Mouse (Mus musculus) right cerebral cortex, postnatal 25 days (tissue): ENCODE data around the gene Slc48a1.

Source experiments
- DNase-seq: peaks from one replicate; pipeline ENCODE4 v3.0.0; 2022

The Slc48a1 gene

DNA sequence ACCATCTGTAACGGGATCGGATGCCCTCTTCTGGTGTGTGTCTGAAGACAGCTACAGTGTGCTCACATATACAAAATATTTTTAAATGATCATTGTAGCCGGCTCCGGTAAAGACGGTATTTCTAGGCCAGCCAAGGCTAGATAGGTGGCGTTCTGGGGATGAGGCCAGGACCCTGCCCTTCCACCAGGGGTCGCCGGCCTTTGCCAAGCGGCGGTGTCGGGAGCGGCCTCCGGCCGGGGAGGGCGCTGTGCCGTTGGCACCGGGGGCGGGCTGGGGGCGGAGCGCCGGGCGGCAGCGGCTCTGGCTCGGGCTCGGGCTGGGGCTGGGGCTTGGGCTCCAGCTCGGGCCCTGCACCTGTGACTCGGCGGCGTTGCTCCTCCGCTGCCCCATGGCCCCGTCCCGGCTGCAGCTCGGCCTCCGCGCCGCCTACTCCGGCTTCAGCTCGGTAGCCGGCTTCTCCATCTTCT is 5.8 kb downstream of the Slc48a1 start:
- DNase-seq, result peak; percentile 85

DNA sequence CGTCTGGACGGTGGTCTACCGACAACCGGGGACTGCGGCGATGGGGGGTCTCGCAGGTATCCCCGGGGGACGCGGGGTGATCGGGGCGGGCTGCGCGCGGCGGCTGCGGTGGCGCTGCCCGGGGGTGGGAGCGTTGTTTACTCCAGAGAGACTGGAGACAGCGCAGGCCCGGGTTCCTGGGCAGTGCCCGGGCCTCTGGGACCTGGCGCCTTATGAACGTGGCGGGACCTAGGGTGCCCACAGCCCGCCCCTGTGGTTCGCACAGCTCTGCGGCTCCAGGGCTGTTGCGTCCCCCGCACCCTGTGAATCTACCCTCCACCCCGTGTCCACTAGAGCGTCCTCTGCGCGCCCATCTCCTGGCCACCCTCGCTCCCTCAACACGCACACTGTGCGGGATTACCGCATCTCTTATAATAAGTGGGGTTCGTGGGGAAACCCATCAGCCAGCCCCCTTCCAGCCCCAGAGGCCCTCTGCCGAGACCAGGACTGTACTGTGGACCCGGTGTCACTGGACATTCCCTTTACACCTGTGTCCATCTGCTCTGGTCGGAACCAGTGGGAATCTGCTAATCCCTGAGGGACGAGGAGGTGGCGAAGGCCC is 6.3 kb downstream of the Slc48a1 start:
- DNase-seq, result peak; percentile 48

DNA sequence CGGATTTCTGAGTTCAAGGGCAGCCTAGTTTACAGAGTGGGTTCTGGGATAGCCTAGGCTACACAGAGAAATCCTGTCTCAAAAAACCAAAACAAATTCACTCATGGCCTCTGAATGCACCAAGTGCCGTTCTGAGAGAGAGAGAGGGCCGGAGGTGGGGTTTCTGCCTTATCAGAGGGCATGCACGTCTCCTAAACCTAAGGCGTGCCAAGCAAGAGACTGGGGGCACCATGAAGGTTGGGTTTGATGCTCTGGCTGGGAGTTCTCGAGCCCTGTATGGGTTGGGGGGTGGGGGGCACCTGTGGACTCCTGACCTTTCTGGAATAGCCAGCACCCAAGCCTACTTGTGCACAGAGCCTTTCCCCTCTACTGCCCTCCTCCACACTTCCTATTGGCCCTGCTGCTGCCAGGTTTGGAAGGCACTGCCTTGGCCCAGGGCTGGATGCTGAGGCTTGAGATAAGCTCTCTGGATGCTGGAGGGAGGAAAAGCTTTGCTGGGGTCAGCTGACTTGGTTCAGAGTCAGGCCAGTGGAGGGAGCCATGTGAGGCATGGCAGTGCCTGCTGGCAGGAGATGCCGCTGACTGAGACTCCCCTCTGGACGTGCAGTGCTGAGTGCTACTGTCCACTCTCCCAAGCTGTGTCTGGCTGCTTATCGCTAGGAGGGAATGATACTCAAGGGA is 7.6 kb downstream of the Slc48a1 start:
- DNase-seq, result no peak

DNA sequence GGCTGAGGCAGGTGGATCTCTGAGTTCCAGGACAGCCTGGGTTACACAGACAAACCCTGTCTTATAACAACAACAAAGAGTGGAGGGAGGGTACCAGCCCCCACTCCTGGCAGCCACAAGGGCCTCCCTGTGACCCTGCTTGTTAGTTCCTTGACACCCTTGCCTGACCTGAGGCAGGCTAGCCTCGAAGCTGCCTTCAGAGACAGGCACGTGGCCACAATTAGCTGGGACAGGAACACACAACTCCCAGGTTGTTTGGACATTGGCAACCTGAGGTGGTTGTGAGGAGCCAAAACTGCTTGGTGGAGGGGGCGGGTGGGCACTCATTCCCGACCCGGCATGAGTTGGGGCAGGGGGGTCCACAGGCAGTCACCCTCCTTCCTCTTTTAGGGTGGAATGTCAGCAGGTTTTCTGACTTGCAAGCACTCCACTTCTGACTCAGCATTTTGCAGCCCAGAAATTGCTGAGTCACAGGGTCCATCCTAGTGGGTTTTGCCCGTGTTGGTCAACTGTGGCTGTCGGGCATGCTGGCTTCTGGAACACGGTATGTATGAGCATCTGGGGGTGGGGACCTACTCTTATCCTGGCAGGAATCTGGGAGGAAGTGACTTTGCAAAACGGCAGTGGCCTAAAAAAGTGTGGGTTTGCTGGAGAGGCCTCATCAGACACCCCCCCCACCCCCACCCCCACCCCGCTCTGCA is 8.2 kb downstream of the Slc48a1 start:
- DNase-seq, result no peak

DNA sequence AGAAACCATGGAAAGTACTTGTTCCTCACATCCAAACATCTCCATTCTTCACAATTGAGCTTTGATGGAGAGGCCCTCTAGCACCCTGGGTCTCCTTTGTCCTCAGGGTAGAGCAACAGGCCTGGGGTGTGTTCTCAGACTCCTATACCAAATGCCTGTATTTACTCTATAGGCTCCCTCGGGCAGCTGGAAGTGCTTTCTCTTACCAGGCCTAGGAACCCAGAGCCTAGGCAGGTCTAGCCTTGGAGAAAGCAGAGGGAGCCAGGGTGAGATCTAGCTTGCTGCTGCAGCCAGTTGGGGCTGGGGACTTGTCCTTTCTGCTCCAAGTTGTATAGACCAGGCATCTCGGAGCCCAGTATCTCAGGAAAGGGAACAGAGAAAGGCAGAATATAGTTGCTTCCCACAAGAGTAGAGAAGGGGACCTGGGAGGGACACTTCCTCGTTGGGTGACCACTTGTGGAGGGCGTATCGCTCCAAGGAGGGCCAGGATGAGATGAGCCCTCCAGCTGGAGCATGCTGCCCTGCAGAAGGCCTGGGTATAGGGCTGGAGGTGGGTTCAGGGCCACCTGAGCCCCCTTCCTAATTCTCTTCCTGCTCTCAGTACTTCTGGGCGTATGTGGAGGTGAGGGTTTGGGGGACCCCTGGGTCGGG is 9.0 kb downstream of the Slc48a1 start:
- no peak for DNase-seq

DNA sequence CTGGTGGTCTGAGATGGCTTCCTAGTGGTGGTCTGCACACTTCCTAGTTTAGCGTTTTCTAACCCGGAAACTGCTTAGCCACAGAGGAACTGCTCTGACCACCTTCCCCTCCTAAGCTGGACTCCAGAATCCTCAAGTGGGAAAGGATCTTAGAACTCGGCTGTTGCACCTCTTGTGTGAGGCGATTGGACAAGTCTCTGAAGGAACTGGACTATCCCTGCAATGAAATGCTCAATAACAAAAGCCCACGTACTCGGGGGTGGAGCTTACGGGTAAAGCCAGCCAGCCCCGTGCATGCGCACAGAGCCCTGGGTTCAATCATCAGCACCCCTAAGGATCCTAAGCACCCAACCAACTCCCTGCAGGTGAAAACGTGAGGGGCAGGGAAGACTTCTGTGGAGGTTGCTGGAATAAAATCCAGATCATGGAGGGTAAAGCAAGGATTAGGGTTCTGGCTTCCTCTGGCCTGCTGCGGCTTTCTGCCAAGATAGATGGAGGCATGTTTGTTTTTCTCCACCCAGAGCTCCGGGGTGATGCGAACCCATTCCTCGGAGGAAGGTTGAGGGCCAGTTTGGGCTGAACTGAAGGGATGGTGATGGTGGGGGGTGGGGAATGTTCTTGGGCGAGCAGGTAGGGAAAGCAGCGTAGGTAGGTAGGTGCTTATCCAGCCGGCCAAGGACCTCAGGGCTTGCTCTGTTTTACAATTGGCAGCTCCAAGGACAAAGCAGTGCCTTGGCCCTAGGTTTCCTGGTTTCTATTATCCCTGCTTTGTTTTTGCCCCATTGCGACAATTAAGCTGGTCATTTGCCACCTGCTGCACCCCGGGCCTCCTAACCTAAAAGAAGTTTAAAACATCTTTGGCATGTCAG is 9.7 kb downstream of the Slc48a1 start:
- no peak for DNase-seq

DNA sequence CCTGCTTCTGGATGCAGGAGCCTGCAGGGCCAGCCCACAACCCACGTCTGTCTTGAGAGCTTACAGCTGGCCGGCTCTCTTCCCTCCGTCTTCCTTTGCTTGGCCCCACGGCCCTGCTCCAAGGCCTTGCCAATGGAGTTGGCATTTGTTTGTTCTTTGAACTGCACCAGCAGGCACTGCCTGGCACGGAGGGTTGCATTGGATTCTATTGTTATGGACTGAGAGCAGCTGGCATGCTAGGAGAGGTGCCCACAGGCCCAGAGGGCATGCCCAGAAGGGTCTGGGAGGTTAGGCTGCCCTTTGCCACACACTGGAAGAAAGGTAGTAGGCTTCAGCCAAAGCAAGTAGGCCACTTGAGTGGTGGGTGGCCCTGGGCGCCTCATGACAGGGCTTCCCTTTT is 10.5 kb downstream of the Slc48a1 start:
- DNase-seq, result no peak

DNA sequence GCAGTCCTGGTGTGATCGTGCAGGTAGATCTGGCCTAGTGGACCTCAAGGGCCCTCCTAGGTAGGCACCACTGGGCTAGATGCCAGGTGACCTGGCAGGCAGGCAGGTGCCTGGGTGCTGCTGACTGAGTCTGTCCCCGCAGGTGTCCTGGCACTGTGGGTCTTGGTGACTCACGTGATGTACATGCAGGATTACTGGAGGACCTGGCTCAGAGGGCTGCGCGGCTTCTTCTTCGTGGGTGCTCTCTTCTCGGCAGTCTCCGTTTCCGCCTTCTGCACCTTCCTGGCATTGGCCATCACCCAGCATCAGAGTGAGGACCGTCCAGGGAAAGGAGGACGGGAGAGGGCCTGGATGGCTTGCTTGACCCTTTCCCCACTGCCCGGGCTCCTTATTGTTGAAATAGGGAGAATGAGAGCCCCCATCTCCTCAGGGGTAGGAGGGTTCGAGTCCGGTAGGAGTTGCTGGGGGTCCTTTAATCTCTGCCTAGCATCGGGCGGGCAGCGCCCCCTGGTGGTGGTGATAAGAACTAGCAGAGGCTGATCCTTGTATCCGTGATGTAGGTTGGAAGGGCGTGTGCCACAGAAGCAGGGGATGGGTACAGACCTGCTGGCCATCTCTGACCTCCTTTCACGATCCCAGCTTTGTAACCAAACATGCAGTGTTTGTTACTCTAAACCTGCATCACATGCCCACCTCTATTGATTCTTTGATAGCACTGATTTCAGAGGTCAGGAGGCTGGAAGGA is 11.6 kb downstream of the Slc48a1 start:
- no peak for DNase-seq

DNA sequence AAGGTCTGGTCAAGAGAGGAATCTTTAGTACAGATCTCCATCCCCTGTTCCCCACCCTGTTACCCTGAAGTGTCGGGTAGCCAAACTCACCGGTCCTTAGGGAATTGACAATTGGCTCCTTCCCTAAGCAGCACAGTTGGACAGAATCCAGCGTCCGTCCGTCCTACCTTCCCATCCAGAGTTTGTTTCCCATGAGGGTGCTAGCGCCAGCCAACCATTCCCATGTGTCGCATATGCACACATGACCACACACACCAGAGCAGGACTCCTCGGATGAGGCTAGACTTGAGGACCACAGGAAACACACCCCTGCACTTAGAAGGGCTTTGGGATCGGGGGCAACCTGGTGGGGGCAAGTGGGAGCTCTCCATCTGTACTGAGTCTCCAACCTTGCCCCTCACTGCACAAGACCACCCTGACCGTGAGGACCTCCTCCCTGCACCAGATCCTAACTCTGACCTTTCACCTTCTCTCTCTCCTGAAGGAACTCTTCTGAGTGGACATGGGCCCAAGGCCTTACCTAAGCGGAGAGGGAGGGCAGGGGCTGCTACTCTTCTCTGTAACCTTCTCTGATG is 12.9 kb downstream of the Slc48a1 start:
- no peak for DNase-seq

DNA sequence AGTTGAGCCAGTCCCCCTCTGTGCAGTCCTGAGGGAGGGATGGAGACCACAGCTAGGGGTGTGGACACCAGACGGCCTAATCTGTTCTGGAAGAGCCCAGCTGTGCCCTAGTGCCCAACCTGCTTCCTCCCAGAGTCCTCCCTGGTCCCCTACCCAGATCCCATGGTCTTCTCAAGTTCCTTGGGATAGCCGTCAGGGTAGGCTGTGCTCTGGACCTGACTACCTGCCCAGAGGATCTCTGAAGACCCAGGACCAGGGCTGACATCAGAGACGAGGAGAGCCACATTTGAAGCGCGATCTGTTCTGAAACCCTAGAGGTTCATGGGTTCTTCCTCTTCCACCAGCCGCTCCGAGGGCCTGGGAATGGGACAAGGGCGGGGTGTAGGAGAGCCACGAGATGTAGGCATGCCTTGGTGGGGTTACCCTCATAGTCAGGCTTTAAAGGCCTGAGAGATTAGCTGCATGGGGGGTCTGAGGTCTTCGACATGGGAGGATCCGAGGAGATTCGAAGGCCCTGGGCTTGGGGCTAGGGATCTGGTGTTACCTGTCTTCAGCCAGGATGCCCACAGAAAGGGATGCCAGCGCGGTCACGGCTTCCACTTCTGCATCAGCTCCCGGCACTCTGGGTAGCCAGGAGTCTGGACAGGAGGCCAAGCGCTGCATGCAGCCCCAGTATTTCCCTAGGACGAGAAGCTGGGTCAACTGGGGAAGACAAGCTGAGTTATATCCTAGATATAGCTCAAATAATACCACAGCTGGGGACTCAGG is 15.2 kb downstream of the Slc48a1 start:
- no peak for DNase-seq

DNA sequence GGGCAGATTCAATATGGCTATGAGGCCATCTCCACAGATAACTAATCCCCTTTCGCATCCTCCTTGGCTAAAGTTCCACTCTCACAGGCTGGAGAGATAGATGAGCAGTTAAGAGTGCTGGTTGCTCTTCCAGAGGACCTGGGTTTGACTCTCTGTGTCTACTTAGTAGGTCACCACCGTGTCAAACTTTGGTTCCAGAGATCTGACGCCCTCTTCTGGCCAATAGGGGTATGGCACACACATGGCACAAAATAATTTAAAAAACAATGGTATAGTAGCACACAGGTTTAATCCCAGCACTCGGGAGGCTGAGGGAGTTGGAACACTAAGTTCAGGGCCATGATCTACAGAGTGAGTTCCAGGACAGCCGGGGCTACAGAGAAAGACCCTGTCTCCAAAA is 15.9 kb downstream of the Slc48a1 start:
- DNase-seq, result no peak

DNA sequence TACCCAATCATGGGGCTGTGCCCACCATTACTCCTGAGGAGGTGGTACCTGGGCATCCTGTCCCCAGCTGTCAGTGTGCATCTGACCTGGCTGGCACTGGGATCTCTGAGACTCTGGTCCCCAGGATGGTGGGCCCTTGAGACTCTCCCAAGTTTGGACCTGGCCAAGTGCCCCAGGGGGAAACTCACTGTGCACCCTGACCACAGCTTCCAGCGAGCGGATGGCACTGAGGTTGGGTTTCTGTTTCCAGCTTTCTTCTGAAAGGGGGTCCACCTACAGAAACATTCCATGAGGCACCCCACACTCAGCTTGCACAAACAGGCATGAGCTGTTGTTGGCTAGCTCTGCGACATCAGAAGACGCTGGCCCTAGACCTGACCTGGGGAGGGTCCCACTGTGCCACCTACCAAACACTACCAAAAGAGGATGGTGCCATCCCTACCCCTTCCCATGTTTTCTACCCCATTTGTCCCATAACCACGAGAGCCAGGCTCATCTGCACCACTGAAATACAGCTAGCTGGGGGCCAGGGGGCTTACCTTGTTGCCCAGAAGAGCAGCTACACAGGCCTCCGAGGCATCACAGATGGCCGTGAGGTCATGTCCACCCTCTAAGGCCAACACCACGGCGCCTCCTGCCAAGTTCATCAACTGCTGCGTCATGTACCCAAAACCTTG is 17.4 kb downstream of the Slc48a1 start:
- no peak for DNase-seq

DNA sequence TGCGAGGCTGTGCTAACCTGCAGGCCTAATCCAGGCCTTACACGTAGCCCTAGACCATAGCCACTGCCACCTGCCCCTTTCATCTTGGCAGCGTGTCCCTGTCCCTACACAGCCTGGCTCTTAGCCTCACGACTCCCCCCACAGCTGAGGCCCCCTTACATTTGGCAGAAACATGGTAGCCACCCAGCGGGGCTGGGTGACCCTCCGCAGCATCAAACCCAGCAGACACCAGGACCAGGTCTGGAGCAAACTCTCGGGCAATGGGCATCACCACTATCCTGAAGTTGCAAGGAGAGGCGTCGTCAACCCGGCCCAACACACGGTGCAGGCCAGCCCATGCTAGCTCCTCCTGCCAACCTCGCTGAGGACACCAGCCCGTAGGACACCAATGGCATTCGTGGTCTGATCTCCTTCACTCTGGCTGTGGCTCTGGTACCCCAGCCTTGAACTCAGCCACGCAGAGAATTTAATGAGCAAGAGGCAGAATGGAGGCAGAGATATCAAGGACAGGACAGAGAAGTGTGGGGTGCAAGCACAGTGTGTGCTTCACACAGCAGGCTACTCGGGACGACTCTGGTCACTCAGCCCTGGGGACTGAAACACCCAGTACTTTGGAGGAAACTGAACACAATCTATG is 18.5 kb downstream of the Slc48a1 start:
- DNase-seq, result no peak

DNA sequence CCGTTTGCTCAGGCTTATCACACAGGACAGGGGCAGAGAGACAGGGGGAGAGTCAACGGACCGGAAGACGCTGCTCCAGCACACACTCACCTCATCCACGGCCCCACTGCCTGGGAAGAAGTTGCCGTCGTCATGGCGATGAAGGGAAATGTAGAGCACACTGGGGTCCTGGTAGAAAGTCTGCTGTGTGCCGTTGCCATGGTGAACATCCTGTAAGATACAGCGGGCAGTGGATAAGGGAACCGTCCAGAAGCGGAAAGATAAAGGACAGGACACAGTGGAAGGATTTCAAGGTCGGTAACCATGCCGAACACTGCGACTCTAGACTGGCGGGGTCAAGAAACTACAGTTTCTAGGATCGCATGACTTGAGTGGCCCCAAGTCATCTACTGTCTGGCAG is 19.8 kb downstream of the Slc48a1 start:
- DNase-seq, result no peak

DNA sequence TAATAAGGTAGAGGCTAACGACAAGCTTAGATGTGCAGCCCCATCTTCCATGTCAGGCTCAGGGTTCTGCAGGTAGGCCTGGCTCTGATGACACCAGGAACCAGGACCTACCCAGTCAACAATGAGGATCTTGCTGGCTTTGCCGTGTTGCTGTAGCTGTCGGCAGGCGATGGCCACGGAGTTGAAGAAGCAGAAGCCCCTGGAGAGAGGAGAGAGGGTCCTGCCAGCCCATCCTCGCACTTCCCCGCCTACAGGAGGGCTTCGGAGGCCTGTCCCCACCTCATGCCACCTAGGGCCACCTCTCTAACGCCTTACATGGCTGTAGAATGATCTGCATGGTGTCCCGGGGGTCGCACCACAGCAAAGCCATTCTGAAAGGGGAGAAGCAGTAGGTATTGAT is 21.1 kb downstream of the Slc48a1 start:
- DNase-seq, result no peak

DNA sequence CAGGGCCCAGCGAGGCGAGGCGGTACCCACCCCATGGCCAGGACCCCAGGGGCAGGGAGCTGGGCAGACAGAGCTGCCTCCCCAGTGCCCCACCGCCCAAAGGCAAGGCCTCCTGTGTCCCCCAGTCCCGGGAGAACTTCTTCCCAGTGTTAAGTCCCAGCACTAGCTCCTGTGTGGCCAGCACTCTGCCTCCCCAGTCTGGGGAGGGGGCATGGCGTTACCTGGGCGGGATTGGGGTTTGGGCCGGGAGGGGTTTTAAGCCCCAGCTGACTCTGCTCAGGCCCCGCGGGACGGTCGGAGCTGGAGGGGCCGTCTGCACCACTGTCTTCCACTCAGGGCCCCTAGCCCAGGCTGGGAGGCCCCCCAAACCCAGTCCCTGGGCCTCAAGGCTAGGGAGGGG is 22.5 kb downstream of the Slc48a1 start:
- DNase-seq, result no peak

DNA sequence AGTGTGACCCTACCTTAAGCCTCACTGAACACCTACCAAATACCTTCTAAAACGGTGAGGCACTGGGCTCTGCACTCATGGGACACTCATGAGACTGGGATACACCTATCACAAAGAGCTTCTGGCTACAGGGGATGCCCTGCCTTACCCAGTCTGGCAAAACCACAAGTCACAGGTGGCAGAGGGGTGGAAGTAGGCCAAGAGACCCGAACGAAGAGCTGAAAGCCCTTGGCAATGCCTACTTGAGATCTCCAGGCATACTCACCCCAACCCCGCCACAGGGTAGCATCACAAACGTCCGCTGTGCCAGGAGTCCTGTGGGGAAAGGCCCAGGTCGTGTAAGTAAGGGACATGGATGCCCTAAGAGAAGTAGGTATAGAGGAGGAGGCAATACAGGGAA is 23.5 kb downstream of the Slc48a1 start:
- no peak for DNase-seq

DNA sequence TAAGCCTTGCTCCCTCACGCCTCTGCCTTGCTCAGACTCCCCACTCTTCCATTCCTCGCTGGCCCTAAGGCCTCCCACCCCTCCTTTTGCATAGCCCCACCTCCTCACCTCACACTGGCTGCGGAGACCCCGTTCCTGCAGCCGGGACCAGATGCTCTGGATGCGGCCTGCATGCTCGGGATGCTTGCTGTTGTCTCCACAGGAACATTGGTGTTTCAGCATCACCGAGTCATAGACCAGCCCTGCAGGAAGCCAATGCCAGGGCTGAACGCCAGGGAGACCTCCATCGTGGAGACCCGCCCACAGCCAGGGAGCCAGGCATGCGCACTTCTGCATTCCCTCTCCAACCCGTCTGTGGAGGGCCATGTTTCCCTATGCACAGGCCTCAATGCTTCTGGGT is 24.3 kb downstream of the Slc48a1 start:
- DNase-seq, result no peak

DNA sequence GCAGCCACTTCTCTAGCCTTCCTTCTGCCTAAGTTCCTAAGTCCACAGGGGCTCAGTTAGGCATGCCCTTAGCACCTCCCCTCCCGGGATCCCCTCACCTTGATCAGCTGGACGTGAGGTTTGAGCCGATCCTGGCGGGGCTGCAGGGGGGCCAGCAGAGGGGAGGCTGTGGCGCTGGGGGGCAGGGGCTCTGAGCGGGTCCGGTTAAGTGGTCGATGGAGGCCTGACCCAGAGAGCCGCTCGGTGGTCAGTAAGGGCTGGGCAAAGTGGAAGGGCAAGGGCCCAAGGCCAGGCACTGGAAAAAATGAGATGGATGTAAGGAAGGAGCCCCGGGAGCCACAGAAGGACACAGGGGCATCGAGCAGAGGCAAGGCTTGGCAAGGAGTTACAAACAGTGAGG is 29.5 kb downstream of the Slc48a1 start:
- no peak for DNase-seq

DNA sequence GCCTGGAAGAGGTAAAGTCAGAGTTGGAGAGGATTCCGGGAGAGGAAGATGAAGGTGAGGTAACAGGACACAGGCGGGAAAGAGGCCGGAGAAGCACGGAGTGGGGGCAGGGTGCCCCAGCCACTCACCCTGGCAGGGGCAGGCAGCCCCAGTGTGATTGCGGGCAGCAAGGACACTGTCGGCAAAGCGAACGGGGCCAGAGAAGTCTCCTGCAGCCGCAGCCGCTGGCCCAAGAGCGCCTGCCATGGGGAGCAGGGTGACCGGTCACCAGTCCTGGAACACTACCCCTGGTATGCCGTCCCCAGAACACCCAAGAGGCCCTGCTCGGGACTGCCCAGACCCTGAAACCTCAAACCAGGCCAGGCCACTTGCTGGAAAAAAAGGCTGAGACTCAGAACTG is 30.2 kb downstream of the Slc48a1 start:
- DNase-seq, result no peak
